Mouse (Mus musculus) urinary bladder, postnatal 4 days (tissue): ENCODE data around the gene Frem2.

ENCODE experiments used
- DNase-seq, 2 experiments: peaks; one replicate each; pipeline ENCODE4 v3.0.0; 2021 to 2022; ENCODE audit warnings: low spot score in 2 of 2

Frem2 gene

DNA sequence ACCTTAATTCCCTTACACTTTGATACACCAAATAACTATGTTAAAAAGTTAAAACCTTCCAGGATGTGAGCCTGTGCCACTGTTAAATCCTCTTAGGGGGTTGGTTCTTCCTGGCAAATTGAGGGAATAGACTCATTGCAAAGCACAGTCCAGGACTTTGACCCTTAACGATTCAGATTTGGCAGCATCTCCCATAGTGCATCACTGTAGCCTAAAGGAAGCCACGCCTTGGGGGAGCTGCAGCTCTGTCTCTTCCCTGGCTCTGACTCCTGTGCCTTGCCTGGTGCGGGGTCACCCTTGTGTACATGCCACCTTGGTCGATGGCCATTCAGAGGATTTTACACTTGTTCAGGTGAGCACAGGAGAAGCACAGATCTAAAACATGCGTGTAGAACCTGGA is 187.5 kb downstream of the Frem2 start:
- no peak for DNase-seq

DNA sequence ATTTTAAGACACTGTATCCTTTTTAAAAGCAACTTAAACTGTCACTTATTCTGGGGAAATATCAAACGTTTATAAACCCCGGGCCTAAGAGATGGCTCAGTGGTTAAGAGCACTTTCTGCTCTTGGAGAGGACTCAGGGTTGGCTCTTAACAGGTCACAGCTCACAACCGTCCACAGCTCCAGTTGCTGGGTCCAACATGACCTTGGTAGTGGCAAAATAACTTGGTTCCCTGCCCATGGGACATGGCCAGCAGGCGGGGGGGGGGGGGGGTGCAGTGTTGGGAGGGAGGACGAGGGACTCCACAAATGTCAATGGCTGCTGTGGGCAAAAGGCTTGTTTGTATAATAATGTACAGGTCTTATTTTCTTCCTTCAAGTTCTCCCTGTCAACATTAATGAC is 189.8 kb downstream of the Frem2 start:
- DNase-seq = no peak

DNA sequence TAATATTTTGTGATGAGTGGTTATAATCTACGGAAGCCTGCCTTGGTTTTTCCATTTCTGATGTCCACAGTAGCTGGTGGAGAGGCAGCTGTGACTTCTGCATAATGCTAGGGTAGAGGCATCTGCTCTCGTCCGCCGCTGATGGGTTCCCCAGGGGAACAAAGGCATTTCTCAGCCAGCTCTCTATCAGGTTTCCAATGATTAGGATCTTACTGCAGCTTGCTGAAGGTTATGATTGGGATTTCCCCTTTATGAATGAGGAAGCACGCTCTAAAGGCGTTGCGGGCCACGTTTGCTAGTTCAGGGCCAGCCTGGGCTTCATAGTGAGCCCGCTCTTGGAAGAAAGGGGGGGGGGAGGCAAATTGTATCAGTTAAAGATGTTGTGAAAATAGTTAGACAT is 190.7 kb downstream of the Frem2 start:
- DNase-seq = no peak

DNA sequence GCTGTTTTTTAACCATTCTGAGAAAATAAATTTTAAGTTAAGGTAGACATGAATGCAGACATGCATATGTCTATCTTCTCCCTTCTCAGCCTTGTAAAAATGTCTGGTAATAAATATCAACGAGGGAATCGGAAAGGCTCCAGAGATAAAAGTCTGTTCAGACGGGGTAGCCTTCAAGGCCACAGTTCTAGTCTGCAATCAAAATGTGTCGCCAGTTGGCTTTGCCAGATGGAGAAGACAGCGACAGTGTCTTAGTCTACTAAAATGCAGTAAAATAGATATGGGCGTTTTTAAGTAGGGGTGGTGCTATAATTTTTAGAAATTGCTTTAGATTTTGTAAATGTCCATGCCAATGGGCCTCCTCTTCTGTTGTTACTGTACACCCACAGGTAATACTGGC is 191.8 kb downstream of the Frem2 start:
- DNase-seq = no peak

DNA sequence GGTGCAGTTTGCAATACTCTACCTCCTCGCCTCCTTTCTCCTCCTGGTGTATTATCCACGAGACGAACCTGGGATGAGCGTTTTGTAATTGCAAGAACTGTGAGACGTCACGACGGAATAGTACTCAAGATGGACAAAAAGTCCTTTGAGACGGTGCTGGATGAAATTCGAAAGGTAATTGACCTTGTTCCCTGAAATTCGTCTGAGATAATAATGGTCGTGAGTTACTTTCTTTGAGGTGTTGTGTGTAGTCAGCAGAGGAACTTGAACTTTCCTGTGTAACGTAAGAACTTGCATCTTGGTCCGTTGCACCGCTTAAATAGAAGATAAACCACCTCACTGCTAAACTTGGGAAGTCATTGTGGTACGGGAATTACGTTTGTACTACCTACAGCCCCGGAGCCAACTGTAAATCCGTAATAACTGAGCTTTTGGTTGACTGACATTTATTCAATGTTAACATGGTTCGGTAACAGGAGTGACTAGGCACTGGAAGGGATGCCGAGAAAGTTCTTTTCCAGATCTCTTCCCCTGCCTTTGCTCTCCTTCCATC is 192.9 kb downstream of the Frem2 start:
- no peak for DNase-seq
